Mouse (Mus musculus): ENCODE data around the gene Olfr485.
"Not testable (repeated sequence)": the region's sequence is repeated elsewhere in the genome, so short reads cannot be mapped to it uniquely, and the experiment has no call there.

Gene Olfr485

GRCm38 (mm10) chr7:108159771-108160170 is at the start of gene Olfr485:
Gene Olfr485 (minus strand): TSS chr7:108159871.
- DNase-seq: no peak

- DNase-seq: no peak
Observed at GRCm38 (mm10) chr7:108196938-108197337, 37.3 kb upstream of the Olfr485 start.

- DNase-seq: not testable (repeated sequence)
Observed at GRCm38 (mm10) chr7:108196337-108196736, 36.7 kb upstream of the Olfr485 start.

GRCm38 (mm10) chr7:108192714-108193113 is 33.0 kb upstream of the Olfr485 start:
- DNase-seq: not testable (repeated sequence)

- not testable (repeated sequence) for DNase-seq
Observed at GRCm38 (mm10) chr7:108191196-108191595, 31.5 kb upstream of the Olfr485 start.

GRCm38 (mm10) chr7:108185237-108185636 is 25.6 kb upstream of the Olfr485 start:
- DNase-seq: not testable (repeated sequence)

- not testable (repeated sequence) for DNase-seq
Observed at GRCm38 (mm10) chr7:108184401-108184800, 24.7 kb upstream of the Olfr485 start.

GRCm38 (mm10) chr7:108172642-108173041 is 13.0 kb upstream of the Olfr485 start, which contains the start of gene Olfr486:
Gene Olfr486 (minus strand): TSS chr7:108172742.
- DNase-seq: not testable (repeated sequence)

GRCm38 (mm10) chr7:108127349-108127748 is 32.3 kb downstream of the Olfr485 start, which contains the start of gene Olfr484:
Gene Olfr484 (minus strand): TSS chr7:108127449.
- no peak for DNase-seq

- DNase-seq: no peak
Observed at GRCm38 (mm10) chr7:108121416-108121815, 38.3 kb downstream of the Olfr485 start.

- DNase-seq: no peak
Observed at GRCm38 (mm10) chr7:108120681-108121080, 39.0 kb downstream of the Olfr485 start.

Data from thymus, postnatal 25 days (tissue).